Mouse (Mus musculus): ENCODE measurements around the gene Polr3e.

- no peak for TF ChIP-seq EP300 (IDR thresholded peaks at IDR 0.05; ENCODE audit: insufficient read depth, low read depth, low read length)
- TF ChIP-seq CTCF (IDR thresholded peaks at IDR 0.05) = no peak
- TF ChIP-seq POLR2A (IDR thresholded peaks at IDR 0.05; ENCODE audit: insufficient read depth, low read depth, low read length) = no peak
Measured at GRCm38 (mm10) chr7:120870431-120871008, 47.0 kb upstream of the Polr3e start.
